Mouse (Mus musculus) fibroblast of lung, adult 2 months (primary cell): ENCODE results near the gene Nipa1.

ENCODE experiments used
- DNase-seq: peaks from one replicate; pipeline ENCODE4 v3.0.0-alpha.2; 2011; ENCODE audit warnings: low read depth

Gene Nipa1

DNA sequence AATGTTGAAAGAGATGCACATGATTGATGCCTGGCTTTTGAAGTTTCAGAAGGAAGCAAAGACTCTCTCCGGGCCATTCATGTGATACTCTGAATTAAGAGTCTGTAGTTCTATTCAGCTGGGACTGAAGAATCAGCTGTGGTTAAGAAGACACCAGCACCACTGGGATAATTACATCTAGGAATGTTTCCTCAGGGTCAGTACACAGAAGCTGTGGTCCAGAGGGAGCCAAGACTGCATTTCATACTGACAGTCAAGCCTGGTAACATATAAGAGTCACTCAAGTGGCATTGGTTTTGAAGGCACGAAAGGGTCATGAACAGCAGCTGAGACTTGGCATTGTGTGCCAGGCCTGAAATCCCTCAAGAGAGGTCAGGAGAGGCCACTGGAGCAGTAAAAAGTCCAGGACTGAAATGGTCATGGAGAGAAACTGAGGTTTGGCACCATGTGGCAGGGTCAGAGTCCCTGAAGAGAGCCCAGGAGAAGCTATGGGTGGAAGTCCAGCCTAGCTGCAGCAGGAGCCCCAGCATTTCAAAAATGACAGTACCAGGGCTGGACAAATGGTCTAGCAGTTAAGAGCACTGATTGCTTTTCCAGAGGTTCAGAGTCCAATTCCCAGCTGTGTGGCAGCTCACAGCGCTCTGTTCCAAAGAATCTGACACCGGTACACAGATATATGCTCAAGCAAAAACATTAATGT is 9.3 kb downstream of the Nipa1 start:
- DNase-seq, result no peak

DNA sequence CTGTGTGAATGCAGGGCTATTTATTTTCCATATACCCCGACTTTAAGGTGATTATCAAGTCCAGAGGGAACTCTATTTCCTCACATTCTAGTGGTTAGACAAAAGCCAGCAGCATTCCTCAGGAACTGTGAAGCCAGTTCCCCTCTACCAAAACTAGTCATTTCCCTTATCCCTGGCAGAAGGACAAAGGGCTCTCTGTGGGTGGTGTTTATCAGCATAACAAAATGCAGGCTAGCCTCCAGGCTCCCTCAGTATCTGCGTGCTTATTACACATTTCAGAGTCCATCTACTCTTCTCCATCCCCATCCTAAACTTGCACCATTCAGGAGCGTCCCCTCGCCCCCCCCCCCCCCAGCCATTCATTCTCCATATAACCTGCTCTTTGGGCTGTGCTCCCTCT is 20.8 kb downstream of the Nipa1 start:
- DNase-seq, result no peak

DNA sequence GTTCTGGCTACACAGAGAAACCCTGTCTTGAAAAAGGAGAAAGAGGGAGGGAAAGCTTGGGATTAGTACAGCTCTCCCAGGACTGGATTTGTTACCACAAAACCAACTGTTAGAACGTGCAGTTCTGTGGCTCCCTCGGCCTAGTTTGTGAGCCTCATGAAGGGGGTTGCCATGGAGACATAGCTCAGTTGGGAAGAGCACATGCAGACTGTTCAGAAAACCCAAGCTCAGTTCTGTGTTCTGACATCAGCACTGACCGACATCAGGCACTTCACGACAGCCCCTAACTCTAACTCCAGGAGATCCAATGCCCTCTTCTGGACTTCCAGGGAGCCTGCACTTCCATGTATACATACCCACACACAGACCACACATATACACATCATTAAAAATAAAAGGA is 24.7 kb downstream of the Nipa1 start:
- DNase-seq, result no peak

DNA sequence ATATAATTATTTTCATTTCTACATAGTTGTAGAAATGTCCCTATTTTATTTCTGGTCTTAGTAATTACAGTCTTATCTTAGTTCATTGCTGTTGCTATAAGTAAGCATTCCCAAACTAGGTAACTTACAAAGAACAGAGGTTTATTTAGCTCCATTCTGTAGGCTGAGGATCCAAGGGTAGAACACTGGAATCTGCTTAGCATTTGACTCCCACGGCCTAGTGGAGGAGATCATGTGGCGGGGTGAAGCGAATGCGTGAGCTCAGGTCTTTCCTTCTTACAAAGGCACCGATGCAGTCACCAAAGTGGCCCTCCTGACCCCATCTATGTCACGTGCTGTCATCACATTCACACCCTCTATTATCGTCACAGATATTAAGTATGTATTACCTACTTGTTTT is 27.9 kb downstream of the Nipa1 start:
- DNase-seq, result no peak

DNA sequence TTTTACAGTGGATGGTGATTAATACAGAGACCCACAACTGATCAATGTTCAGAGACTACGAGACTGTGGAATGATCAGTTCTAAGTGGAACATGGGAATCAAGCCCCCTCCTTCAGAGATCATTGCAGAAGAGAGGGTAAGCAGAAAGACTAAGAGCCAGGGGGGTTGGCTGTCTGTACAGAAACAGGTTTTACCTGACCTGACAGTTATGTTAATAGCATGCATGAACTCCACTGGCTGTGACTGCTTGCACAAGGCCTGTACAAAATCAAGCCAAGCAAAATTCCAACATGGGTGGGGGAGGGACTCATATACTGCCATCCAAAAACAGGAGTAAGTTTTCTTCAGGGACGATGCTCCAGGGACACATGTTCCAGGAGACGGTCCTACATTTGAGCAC is 28.6 kb downstream of the Nipa1 start:
- no peak for DNase-seq

DNA sequence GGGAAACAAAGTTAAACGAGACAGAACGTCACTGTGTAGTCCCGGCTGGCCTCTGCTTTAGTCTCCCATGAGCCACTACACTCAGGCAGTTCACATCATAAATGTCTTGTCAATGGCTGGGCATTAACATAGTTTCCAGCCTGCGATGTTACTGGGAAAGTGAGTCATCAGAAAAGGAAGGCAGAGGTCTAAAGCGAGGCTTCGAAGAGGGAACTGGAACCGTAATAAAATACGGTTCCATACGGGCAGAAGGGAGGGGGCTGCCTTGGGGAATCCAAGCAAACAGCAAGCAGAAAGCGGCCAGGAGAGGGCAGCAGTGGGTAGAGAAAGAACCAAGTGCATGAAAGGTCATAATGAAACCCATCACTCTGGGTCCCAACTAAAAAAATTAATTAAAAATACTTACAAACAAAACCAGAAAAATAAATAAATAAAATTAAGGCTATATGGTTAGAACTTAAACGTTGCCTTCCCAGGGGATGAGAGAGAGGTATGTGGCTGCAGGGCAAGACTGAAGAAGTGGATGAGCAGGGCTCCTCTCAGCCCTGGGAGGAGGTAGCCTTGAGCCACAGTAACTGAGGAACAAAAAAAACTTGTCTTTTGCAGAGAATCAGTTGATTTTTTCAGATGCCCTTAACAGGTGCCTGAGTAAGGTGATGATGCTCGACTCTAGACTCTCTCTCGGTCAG is 33.1 kb downstream of the Nipa1 start:
- no peak for DNase-seq

DNA sequence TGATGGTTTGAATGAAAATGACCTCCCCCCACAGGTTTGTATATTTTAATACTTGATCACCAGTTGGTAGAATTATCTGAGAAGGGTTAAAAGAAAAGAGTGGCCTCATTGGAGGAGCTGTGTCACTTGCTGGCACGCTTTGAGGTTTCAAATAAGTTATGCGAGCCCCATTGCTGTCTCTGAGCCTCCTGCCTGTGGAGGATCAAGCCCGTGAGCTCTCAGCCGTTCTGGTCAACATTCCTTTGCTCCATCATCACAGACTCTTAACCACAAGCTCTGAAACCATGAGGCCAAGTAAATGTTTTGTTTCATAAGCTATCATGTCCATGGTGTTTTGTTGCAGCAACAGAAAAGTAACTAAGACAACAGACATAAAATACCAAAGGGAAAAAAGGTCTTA is 35.0 kb downstream of the Nipa1 start:
- DNase-seq, result no peak

DNA sequence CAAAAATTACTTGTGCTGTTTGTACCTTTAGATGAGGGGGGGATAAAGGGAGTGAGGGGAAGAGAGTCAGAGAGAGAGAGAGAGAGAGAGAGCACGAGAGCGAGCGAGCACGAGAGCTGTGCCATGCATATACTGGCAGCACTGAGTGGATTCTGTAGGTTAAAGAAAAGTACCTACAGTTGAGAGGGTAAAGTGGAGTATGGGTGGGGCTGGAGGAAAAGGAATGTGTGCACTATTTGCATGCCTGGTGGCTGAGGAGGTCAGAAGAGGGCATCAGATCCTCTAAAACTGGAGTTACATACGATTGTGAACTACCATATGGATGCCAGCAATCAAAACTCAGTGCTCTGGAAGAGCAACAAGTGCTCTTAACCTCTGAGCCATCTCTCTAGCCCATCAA is 36.6 kb downstream of the Nipa1 start:
- no peak for DNase-seq

DNA sequence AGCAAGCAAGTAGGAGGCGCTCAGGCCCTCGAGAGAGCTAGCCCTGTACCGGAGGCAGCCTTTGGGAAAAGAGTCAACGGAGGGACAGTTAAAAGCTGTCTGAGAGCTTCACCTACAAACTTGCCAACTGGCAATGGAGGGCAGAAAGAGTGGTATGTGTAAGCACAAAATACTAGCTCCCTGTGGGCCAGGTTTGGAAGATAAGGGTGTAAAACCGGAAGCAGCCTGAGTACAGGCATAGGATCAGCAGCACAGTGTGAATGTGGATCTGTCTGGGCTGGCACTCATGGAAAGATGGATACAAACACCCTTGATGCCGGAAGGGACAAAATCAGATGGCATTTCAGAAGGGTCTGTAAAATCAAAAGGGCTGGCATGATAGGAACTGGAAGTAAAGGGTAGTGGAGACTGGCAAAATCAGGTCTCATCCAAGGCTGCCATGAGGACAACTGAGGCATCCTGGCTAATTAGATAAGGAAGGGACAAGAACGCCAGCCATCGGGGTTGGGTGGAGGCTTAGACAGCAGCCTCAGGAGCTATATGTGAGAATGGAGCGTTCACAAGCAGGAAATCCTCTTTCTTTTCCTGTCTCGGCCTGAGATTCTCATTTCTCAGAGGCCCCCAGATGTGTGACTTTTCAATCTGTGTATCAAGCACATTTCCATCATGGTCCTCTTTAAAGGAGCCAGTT is 37.6 kb downstream of the Nipa1 start:
- DNase-seq, result no peak

DNA sequence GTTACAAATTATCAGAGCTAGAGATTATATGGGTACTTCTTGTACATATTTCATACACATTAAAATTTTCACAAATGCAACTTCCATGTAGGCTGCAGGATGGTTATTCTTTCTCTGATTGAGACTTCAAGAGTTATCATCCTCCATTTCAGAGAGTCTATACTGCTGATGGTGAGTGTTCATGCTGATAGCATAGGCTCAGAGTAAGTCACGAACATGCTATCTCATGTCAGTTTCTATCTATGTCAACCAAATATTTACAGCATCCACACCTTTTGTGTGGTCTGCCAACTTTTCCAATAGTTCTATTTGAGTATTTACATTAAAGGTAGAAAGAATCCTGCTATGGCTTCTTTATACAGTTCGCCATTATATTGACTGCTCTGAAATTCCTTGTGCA is 38.2 kb downstream of the Nipa1 start:
- no peak for DNase-seq

DNA sequence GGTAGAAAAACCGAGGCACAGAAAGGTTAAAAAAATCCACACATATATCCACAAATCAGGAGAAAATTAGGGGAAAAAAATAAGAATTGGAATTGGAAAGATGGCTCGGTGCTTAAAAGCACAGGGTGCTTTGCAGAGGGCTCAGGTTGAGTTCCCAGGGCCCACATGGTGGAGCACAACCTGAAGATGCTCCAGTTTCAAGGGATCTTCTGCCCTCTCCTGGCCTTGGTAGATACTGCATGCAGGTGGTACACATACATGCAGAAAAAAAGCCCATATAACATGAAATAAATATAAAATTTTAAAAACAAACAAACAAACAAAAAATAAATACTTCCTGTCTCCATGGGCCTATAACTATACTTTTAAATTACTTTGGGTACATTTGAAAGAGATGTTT is 45.3 kb downstream of the Nipa1 start:
- DNase-seq, result no peak

DNA sequence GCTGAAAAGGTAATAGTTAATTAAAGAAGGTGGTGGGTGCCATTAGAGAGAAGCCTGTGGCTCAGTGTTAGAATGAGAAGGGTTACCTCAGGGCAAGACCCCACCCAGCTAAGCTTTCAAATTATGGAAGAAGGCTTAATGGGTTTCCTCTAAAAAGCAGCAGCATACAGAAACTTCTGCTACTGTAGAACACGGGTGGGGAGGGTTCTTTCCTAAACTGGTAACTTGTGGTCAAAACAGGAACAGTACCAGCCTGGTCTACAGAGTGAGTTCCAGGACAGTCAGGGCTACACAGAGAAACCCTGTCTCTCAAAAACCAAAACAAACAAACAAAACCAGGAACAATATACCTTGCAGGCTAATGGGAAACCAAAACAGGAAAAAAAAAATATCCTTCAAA is 50.3 kb downstream of the Nipa1 start:
- DNase-seq, result no peak

DNA sequence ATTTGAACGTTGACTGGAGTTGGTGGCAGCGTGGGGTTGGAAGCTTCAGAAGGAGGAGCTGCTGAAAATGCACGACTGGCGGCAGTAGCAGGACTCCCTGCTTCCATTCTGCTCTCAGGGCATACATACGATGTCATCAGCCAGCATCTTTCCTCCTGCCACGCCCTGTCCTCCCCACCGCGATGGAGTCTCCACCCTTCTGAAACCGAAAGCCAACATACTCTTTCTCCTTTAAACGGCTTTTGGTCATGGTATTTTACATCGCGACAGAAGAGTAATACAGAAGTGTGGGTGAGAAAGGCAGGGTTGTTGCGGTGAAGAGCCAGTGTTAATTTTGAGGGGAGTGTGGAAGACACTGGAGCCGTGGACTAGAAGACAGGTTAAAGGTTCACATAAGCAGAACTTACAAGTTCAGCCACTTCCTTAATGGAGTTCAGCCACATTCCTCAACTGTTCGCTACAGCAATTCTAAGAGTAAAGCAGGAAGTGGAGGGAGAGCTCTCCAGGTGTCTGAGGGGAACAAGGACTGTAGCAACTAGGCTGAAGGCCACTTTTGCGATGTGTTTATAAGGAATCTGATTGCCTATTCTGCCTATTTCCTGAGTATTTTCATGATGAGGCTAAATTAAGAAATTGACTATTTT is 51.4 kb downstream of the Nipa1 start:
- no peak for DNase-seq

DNA sequence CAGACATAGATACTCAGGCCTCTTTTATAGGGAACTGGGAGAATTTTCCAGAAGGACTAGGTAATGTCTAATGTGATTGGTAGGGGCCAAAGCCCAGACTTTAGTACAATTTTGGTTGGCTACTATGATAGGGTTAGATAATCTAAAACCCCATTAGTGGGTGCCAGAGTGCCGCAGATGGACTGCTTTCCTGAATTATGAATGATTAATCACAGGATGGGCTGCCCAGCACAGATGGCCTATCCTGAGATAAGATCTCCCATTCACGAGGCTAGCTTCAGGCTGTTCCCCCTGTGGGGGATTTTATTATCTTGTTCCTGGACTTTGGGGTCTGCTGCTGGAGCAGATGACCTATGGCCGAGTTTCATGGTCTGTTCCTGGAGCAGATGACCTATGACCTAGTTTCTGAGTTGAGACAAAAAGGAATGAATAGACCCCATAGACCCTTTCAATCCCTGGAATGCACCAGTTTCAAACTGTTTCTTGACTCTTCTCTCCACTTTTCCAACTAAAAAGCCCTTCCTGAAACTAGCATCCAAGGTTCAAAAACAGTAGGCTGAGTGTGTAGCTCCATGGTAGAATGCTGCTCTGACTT is 52.8 kb downstream of the Nipa1 start:
- no peak for DNase-seq

DNA sequence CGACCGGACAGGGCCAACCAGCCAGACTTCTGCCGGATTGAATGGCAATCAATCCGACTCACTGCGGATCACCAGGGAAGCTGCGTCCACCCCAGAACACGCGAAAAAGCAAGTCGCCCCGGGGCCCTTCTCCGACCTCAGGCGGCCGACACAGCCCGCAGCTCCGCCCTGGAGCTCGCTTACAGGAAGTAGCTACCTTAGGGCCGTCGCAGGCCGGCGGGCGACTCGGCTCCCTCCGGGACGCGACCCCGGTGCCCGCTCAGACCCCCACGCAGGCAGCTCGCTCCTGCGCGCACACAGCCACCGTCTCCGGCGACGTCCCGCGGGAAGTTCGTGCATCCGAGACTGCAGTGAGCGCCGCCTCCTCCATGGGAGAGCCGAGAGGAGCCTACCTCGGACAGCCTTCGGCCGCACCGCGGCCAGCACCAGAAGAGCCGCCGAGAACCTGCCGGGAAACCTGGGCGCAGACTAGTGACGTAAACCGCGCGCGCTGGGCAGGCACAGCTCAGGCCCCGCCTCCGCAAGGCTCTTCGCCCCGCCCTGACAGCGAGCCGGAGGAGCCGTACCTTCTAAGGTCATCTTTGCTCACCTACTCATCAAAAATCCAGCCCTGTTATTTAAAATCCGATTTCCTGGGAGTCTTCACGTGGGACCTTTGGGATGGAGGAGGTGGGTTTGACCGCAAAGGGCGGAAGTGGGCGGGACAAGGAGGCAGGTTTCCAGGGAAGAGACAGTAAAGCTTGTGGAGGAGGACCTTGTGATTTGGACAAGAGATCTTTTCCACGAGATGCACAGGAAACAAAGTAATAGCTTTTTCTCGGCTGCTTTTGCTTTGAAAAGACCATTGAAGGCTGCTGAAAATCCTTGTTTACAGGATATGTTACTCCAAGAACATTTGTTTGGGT is 57.5 kb downstream of the Nipa1 start, which contains the start of gene Nipa2:
Nipa2 (minus strand) TSS at position 473 of the 905 bp plus-strand sequence.
- DNase-seq, result peak; percentile 77

DNA sequence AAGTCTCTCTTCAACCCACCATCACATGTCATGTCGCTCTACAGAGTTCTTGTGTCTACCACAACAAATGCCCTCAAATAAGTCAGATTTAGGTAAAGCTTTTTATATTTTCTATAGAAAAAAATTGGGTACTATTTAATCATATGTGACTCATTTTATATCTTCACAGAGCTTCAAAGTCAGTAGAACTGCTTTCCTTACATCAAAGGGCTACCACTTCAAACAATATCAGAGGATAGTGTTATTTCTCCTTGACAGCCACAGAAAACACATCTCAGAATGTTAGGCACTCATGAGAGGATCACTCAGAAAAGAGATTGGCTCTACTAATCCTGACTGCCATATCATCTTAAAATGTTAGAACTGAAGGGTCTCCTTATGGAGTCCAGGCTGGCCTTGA is 59.2 kb downstream of the Nipa1 start:
- DNase-seq, result no peak

DNA sequence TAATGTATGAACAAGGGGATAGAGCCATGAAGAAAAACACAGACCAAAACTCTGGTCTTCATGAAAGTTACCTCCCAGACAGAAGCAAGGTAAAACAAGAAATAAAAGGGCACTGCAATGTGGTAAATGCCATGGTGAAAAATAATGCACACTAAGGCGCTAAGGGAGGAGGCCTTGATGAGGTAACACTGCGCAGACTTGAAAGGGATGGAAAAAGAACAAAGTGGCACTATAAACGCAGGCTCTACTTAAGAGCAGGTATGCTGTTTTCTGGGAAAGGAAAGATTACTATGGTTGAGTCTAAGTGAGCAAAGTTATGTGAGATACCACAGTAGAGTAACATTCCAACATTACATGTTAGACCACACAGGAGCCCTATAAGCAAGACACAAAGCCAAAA is 60.0 kb downstream of the Nipa1 start:
- DNase-seq, result no peak

DNA sequence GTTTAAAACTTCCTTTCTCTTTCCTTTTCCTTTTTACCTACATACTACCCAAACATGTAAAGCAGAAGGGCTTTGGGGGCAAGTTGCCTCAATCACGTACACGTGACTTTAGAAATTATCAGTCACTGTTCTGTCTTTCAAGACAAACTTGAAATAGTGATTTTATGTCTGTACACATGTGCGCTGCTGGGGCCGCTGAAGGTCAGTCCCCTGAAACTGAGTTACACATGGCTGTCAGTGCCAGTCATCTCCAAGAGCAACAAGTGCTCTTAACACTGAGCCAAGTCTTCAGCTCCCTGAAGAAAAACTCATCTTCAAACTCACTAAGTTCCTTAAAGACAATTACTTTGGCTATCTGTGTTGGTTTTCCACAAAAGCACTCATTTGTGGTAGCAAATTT is 61.8 kb downstream of the Nipa1 start:
- DNase-seq, result no peak

DNA sequence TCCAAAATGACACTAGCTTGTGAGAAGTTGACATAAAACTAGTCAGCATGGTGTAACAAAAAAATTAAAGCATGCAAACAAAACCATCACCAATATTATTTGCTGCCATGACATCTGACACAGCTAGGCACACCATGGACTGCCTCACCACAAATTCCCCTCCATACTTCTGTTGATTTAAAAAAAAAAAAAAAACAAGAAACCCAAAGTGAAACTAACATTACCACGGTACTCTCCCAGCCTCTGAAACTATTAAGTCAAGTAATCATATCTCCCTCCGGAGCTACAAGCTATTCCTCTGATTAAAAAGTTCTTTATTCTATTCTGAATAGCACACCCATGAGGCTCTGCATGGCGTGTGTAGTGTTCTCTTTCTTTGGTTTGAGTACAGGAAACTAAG is 62.6 kb downstream of the Nipa1 start:
- DNase-seq, result no peak

DNA sequence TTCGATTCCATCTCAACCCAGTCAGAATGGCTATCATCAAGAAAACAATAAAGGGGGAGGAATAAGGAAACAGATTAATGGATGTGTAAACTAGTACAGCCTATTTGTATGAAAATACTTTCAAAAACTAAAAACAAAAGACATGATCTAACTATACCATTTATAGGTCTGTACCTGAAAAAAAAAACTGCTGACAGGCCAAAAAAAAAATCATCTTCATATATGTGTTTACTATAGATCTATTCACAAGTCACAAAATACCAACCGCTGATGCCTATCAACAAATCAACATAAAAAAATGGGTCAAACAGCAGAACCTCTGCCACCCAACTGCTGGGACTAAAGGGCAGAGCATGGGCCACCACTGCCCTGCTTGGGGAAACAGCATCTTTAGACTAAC is 63.7 kb downstream of the Nipa1 start:
- DNase-seq, result no peak

DNA sequence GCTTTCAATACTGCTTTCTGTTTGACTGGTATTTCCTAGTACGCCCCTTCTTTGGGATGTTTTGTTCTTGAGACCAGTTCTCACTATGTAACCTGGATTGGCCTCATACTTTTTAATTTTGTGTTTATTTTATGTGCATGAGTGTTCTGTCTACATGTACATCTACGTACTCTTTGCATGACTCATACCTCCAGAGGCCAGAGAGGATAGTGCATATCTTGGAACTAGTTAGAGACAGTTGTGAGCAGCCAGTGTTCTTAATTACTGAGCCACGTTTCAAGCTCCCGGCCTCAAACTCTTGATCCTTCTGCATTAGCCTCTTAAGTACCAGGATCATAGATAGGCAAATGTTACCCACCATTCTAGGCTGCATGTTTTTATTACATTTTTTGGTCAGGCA is 81.4 kb downstream of the Nipa1 start:
- no peak for DNase-seq
